Mouse (Mus musculus) common myeloid progenitor, adult 5-6 weeks (primary cell): ENCODE data around the gene Akr7a5. TPM values are rescaled to one million over a fixed set of nuclear protein-coding genes. Genes with fewer than 3 reads are reported as not detected.
A peak's percentile ranks its signal among the peaks of the same experiment; 100 is the strongest.

Experiments
- ATAC-seq: replicated peaks from 2 replicates; pipeline ENCODE4 v1.8.0; 2016; ENCODE audit warnings: low read depth, mild to moderate bottlenecking, moderate TSS enrichment, inconsistent platforms; ENCODE audit not compliant: poor library complexity, severe bottlenecking
- total RNA-seq: library from RNA; stranded (forward); fragments of 200-1000, 187-1606 nt; gene quantifications from 2 replicates; pipeline ENCODE4 v1.2.3, GENCODE M21; 2017

Gene Akr7a5
- total RNA-seq, 1 experiment from 2014 or later = 12.4 TPM

GRCm38 (mm10) chr4:139345416-139346019 lies 35.0 kb downstream of the Akr7a5 start:
- no peak for ATAC-seq

DNA sequence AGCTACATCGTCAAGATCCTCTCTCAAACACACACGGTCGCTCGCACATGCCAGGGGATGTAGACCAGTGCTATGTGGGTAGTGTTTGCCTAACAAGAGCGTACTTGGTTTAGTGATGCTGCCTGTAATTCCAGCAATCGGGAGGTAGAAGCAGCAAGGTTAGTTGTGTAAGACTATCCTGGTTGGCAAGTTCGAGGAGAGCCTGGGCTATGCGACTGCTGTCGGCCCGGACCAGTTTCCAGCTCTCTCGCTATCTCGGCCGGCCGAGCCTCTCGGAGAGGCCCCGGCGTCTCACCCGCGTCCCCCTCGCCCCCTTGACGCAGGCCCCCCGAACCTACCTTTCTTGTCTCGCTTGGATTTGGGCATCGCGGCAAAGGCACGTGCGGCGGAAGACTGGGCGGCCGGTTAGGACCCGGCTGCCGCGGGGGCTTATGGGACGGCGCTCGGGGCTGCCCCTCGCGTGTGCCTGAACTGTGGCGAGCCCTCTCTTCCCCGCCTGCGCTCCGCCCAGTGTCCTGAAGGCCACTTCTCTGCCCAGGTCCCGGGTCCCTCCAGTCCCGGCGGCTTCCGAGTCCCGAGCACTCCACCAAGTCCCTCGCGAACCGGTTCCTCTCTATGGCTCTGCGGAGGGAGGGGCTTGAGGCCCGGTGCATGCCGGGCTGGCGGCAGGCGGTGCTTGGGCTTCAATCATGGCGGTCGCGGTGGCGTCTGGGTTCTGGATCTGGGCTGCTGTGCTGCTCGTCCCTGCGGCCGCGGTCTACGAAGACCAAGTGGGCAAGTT lies 41.6 kb downstream of the Akr7a5 start, which contains the start of the genes Mrto4, Emc1 and Ubr4:
TSS of gene Mrto4 (minus strand) at position 646 of the 781 bp plus-strand sequence.
TSS of gene Emc1 (plus strand) at position 657 of the 781 bp plus-strand sequence.
TSS of gene Ubr4 (plus strand) at position 679 of the 781 bp plus-strand sequence.
- peak; percentile 95 for ATAC-seq

DNA sequence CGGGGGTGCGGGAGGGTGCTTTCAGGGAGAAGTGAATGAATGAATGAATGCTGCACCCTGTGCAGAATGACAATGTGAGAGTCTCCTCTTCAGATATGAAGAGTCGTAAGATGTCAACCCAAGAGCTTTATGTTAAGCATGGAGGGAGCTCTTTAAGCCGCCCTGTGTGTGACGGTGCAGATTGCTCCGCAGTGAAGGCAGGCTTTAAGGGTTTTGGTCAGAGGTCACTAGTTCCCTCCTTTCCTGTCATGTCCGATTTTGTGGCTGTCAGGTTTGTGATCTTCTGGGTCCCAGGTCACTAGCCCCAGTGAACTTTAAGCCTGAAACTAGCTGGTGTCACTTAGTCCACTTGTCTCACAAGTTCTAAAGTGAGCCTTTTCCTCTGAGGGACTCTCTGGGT lies 42.3 kb downstream of the Akr7a5 start:
- peak; percentile 24 for ATAC-seq

GRCm38 (mm10) chr4:139357211-139357610 lies 46.7 kb downstream of the Akr7a5 start:
- ATAC-seq = no peak

- no peak for ATAC-seq
Observed at GRCm38 (mm10) chr4:139360761-139361548, 50.4 kb downstream of the Akr7a5 start.

DNA sequence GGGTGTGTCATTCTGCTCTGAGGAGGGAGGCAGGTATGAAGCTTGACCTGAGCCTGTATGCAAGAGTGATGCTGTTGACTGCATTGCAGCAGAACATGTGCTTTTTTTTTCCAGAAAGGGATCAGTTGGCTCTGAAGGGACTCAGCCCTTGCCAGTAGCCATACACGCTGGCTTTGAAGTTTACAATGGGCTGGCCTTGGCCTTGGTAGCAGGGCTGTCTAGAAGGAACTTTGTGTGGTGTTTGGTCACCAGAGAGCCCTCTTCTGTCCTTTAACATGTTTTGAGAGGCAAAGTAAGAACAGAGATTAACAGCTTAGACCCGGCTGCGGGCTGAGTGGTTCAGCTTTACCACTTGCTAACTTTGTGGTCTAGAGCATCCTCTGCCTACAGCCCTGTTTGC lies 56.8 kb downstream of the Akr7a5 start:
- ATAC-seq = no peak

Other genes with a start within 250 kb of the Akr7a5 start
- not detected in 2 replicates for gene Htr6, start 235.2 kb upstream of the Akr7a5 start, total RNA-seq
- gene Nbl1, start 217.8 kb upstream of the Akr7a5 start, total RNA-seq = 1.2 TPM in 1 of 2 replicates, not detected in the other
- gene Minos1, start 179.6 kb upstream of the Akr7a5 start, total RNA-seq = 118 and 161 TPM in 2 replicates
- 126 and 137 TPM in 2 replicates for gene Capzb, start 117.8 kb upstream of the Akr7a5 start, total RNA-seq
- 2.6 and 3.6 TPM in 2 replicates for gene Pqlc2, start within 50 bp of the Akr7a5 start, total RNA-seq
- gene Mrto4, start 41.8 kb downstream of the Akr7a5 start, total RNA-seq = 62.4 and 68.3 TPM in 2 replicates
- 30.5 and 43.8 TPM in 2 replicates for gene Emc1, start 41.8 kb downstream of the Akr7a5 start, total RNA-seq
- 62.5 and 91.7 TPM in 2 replicates for gene Ubr4, start 41.9 kb downstream of the Akr7a5 start, total RNA-seq
- 1.1 and 1.3 TPM in 2 replicates for gene Iffo2, start 219.8 kb downstream of the Akr7a5 start, total RNA-seq